Mouse (Mus musculus) heart, embryonic 10.5 days (tissue): ENCODE results near the gene Agtrap. TPM values are rescaled to one million over a fixed set of nuclear protein-coding genes. Genes with fewer than 3 reads are reported as not detected.
"Not testable (repeated sequence)": the region's sequence is repeated elsewhere in the genome, so short reads cannot be mapped to it uniquely, and the experiment has no call there.

Experiments used
- DNase-seq: peaks from one replicate; pipeline ENCODE4 v3.0.0-alpha.2; 2017; ENCODE audit warnings: low spot score
- H3K27ac ChIP-seq: fragments of 300-500 bp; sonication (generic); 2 replicates; pipeline ENCODE4 v1.5.1; 2016; ENCODE audit warnings: mild to moderate bottlenecking
- H3K27me3 ChIP-seq: fragments of 300-500 bp; sonication (generic); 2 replicates; pipeline ENCODE4 v1.6.1; 2016; ENCODE audit warnings: mild to moderate bottlenecking; ENCODE audit not compliant: poor library complexity, insufficient read depth, severe bottlenecking
- H3K36me3 ChIP-seq: fragments of 300-500 bp; sonication (generic); 2 replicates; pipeline ENCODE4 v1.6.1; 2016; ENCODE audit warnings: mild to moderate bottlenecking, moderate library complexity
- H3K4me1 ChIP-seq: fragments of 300-500 bp; sonication (generic); 2 replicates; pipeline ENCODE4 v1.6.1; 2016; ENCODE audit warnings: mild to moderate bottlenecking
- H3K4me3 ChIP-seq: fragments of 300-500 bp; sonication (generic); 2 replicates; pipeline ENCODE4 v1.5.1; 2016; ENCODE audit warnings: mild to moderate bottlenecking, moderate library complexity
- H3K9me3 ChIP-seq: fragments of 300-500 bp; sonication (generic); 2 replicates; pipeline ENCODE4 v1.6.1; 2016; ENCODE audit warnings: mild to moderate bottlenecking, moderate library complexity
- WGBS: fragments of 180-500 bp; shearing (Covaris S2); methylation state at CpG from one replicate; pipeline ENCODE4 v1.1.7; 2016; 5-methylcytosine and 5-hydroxymethylcytosine counted together
- polyA plus RNA-seq: library from polyadenylated mRNA; unstranded; fragments of >200 nt; fragmentation: Nextera tagmentation; extraction: Ambion mirVana; gene quantifications from 2 replicates; pipeline ENCODE4 v1.2.1, GENCODE M21; 2016

Agtrap gene
- polyA plus RNA-seq, 1 experiment from 2014 or later, result 20.8 TPM

DNA sequence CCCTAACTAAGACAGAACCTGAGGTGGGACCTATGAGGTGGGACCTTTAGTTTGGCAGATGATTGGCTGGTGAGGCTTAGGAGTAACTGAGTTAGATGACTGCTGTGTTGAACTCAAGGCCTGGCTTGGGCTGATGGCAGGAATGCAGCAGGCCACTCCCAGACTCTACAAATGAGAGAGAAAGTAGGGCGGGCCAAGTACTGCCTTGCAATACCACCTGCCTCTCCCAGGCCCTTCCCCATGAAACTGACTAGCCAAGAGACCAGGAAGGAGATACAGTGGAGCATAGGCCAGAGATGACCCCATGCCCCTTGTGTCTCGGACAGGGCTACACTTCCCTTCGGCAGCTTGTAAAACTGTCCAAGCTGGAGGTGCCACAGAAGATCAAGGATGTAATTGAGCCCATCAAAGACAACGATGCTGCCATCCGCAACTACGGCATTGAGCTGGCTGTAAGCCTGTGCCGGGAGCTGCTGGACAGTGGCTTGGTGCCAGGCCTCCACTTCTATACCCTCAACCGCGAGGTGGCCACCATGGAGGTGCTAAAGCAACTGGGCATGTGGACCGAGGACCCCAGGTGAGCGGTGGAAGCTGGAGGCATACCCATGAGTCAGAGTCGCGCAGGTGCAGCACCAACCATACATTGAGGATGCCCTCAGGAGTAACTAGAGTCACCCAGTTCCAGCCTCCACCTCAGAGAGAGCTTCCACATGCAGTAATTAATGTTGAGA, 36.6 kb downstream of the Agtrap start:
- H3K36me3 ChIP-seq, result peaks cover 86% of the 10 kb centered on the region

DNA sequence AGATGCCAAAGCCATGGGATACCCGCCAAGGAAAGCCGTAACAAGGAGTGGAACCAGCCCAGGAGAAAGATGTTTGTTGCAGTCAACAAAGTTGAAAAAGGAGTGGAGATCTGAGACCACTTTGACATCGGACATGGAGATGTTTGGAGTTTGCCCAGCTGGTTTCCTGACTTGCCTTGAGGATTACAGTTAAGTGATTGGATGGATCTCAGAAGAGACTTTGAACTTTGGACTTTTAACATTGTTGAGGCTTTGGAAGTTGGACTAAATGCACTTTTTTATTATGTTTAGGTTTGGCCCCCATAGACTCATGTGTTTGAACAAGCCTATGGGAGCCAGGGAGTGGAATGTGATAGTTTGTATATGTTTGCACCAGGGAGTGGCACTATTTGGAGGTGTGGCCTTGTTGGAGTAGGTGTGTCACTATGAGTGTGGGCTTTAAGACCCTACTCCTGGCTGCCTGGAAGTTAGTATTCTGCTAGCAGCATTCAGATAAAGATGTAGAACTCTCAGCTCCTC, 37.4 kb downstream of the Agtrap start:
- H3K27ac ChIP-seq, H3K4me3 ChIP-seq, DNase-seq, H3K9me3 ChIP-seq, H3K27me3 ChIP-seq: not testable (repeated sequence)
- peaks cover 84% of the 10 kb centered on the region for H3K36me3 ChIP-seq
- 91% methylated on average over 3 of the region's 3 CpGs for WGBS
- peaks cover 14% of the 10 kb centered on the region for H3K4me1 ChIP-seq

More for the DNA sequence above, 36.6 kb downstream of the Agtrap start:
- Histone ChIP-seq H3K27me3 (no peaks in the 10 kb centered on the region), H3K4me1 (peaks cover 7% of the 10 kb centered on the region), H3K27ac (no peak overlapping the region), H3K9me3 (no peaks in the 10 kb centered on the region), H3K4me3 (no peak overlapping the region)
- DNase-seq, result no peak
- WGBS, result 96% methylated on average over 13 of the region's 13 CpGs

DNA sequence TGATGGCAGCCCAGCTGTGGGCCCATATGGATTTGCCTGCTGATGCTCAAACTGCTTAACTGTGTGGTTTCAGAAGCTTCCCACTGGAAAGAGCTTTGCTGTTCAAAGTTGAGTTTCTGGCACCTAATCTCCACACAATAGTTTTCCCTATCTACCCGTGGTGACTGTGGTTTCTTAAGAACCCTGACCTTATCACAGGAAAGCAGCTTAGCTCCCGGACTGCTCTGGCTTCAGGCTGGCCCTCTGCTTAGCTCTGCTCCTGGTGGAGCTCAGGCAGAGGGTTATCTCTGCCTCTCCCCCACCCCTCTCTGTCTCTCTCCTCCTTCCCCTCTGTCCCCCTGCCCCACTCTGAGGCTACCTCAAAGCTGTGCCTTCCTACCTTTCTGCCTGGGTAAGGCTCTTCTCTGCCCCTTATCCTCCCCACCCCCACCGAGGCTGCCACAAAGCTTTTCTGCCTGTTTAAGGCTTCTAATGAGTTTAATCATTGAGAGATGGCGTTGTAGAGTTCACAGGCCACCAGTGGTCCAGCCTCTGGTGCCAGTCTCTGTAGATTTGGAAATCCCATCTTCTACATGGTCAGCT, 41.3 kb downstream of the Agtrap start:
- WGBS, result 33% methylated on average over 4 of the region's 4 CpGs
- Histone ChIP-seq H3K4me1 (peaks cover 46% of the 10 kb centered on the region), H3K9me3 (no peaks in the 10 kb centered on the region), H3K27ac (peak overlapping the region; percentile 72; the same call in 1 of the 2 replicates), H3K4me3 (no peak overlapping the region), H3K36me3 (peaks cover 72% of the 10 kb centered on the region), H3K27me3 (no peaks in the 10 kb centered on the region)
- DNase-seq, result peak; percentile 91

DNA sequence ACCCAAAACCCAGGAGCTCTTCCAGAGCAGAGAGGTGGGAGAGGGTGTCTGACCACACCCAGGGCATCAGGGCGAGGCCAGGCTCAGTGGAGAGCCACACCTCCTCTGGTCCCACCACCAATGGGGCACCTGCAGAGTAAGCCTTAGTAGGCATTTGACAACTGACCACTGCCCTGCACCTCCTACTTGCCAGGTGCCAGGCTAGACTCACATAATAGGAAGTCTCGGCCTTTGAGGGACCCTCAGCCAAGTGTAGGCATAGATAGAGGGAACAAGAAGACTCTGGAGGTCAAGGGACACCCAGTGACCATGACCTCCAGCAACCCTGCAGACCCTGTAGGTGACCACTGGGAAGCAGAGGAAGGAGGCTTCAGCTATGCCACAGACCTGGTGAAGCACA, 43.7 kb downstream of the Agtrap start:
- DNase-seq, result no peak
- no peaks in the 10 kb centered on the region for H3K9me3 ChIP-seq
- peaks cover 70% of the 10 kb centered on the region for H3K4me1 ChIP-seq
- peak overlapping the region; percentile 59 for H3K27ac ChIP-seq
- H3K4me3 ChIP-seq, result no peak overlapping the region
- 81% methylated on average over 2 of the region's 2 CpGs for WGBS
- no peaks in the 10 kb centered on the region for H3K27me3 ChIP-seq
- H3K36me3 ChIP-seq, result peaks cover 48% of the 10 kb centered on the region

DNA sequence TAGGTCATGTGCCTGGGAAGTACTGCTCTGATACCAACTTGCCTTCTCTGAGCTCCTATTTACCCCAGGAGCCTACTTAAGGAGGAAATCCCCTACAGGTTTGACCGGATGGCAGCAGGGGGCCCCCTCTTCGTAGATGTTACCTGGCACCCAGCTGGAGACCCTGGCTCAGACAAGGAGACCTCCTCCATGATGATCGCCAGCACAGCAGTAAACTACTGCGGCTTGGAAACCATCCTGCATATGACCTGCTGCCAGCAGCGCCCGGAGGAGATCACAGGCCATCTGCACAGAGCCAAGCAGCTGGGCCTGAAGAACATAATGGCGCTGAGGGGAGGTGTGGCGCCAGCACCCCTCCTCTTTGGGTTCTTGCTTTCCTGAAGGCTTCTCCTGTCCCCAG, 44.5 kb downstream of the Agtrap start:
- H3K9me3 ChIP-seq, H3K27ac ChIP-seq, DNase-seq, H3K27me3 ChIP-seq: not testable (repeated sequence)
- peaks cover 40% of the 10 kb centered on the region for H3K36me3 ChIP-seq
- WGBS, result 87% methylated on average over 8 of the region's 8 CpGs
- peaks cover 73% of the 10 kb centered on the region for H3K4me1 ChIP-seq
- 0 out of 2 replicates have a peak overlapping the region, but pooled peaks have one; percentile 66 for H3K4me3 ChIP-seq

DNA sequence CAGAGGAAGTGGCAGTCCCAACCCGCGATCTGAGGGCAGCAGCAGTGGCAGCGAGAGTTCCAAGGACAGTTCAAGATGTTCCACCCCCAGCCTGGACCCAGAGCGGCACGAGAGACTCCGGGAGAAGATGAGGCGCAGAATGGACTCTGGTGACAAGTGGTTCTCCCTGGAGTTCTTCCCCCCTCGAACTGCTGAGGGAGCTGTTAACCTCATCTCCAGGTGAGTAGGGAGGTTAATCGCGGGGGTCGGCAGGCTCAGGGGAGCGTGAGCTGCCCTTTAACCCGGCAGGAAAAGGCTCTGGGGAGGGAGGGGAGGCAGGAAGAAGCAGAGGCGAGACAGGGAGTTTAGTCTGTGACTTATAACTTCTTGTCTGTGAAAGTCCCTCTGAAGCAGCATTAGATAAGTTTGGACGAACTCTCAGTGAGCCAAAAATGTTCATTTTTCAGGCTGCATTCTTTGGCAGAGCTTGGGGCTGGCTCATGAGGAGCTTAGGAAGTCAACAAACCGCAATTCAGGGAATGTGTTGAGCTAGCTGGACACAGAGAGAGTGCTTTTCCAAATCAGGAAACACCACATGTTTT, 46.1 kb downstream of the Agtrap start:
- no peak for DNase-seq
- peaks cover 79% of the 10 kb centered on the region for H3K4me1 ChIP-seq
- H3K9me3 ChIP-seq, result no peaks in the 10 kb centered on the region
- H3K36me3 ChIP-seq, result peaks cover 33% of the 10 kb centered on the region
- 3% methylated on average over 16 of the region's 16 CpGs for WGBS
- peak overlapping the region; percentile 66 for H3K4me3 ChIP-seq
- no peaks in the 10 kb centered on the region for H3K27me3 ChIP-seq
- H3K27ac ChIP-seq, result peak overlapping the region; percentile 89

DNA sequence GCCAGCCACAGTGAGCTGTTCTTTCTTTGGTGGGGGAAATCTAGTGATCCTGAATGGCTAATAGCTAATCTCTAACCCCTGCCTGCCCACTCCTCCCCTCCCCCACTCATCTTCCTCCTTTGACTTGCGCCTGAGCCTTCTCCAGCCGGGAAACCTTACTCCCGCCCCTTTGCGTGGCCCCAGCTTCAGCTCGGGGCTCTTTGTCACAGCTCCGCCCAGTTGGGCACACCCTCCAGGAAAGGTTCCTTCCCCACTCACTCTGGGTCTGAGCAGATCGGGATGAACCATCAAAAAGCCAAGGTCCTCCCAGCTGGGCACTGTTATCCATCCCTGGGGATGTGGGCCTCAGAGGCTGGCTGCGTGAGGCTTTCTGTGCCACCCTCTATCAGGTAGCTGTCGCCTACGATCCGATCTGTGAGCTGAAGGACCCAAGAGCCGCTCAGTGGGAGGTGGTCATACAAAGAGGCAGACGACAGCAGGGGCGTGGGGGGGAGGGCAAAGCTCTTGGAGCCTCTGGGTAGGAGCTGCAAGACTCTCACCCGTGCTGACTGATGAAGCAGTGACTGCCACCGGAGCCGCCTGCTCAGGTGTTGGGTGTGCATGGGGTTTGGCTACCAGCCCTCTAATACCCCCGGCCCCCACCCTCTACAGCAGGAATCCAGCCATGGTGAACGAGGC, 46.8 kb downstream of the Agtrap start:
- under 1% methylated on average over 19 of the region's 19 CpGs for WGBS
- Histone ChIP-seq H3K27ac (peak overlapping the region; percentile 89), H3K9me3 (no peaks in the 10 kb centered on the region), H3K4me1 (peaks cover 74% of the 10 kb centered on the region), H3K36me3 (peaks cover 38% of the 10 kb centered on the region), H3K4me3 (peak overlapping the region; percentile 66), H3K27me3 (no peaks in the 10 kb centered on the region)
- DNase-seq, result peak; percentile 92

DNA sequence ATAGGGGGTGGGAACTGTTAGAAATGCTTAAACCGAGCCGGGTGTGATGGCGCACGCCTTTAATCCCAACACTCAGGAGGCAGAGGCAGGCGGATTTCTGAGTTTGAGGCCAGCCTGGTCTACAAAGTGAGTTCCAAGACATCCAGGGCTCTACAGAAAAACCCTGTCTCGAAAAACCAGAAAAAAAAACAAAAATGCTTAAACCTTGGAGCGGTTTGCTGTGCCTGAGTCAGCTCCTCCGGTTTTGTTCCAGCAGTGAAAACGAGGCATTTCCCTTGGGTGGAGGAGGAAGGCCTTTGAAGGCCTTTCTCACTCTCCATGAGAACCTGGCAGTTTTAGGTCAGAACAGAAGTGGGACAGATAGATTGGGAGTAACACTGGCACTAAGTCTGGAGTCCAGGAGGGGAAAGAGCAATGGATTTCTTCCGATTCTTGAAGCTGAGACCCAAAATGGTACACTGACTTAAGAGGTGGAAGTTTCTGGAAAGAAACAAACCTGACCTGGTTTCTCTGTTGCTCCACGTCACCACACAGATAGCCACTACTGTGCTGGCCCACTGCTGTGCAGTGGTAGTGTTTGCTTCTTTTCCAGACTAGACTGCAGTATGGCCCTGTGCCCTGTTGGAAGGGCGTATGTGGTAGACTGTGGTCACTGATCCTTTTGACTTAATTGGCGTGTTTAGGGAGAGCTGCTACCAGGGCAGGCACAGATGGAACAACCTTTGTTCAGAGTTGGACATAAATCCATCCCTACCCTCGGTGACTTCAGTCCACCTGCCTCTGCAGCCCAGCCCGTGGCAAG, 47.6 kb downstream of the Agtrap start:
- 63% methylated on average over 15 of the region's 15 CpGs for WGBS
- no peaks in the 10 kb centered on the region for H3K9me3 ChIP-seq
- peaks cover 37% of the 10 kb centered on the region for H3K36me3 ChIP-seq
- peak overlapping the region; percentile 91 for H3K4me3 ChIP-seq
- H3K4me1 ChIP-seq, result peaks cover 65% of the 10 kb centered on the region
- peak overlapping the region; percentile 89 for H3K27ac ChIP-seq
- H3K27me3 ChIP-seq, result no peaks in the 10 kb centered on the region
- no peak for DNase-seq

DNA sequence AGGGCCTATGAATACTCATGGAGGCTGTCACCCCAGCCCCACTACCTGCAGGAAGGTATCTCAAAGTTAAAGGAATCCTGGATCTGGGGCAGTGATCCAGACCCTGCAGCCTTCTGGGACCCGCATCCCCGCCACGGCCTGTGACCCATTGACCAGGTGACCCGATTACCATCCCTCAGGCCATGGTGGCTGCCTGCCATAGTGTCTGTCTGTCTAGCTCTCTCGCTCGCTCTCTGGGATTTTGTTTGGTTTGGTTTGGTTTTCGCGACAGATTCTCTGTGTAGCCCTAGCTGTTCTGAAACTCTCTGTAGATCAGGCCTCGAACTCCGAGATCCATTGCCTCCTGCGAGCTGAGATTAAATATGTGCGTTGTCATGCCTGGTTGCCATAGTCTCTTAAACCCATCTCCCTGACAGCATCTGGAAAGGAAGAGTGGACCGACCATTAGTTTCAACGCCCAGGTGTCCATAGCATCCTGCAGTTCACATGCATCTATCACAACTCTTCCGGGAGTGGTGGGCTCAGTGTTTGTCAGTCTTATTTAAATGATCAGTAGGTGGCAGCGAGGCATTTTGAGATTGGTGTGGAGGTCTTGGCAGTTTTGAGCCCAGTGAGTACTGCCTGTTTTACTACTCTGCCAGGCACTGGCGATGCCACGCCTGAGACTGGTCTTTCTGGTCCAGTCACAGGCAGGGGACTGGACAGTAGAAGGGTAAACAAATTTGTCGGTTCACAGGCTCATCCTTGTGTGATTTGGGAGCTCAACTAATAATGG, 48.4 kb downstream of the Agtrap start:
- Histone ChIP-seq H3K27ac (peak overlapping the region; percentile 89), H3K27me3 (no peaks in the 10 kb centered on the region), H3K9me3 (no peaks in the 10 kb centered on the region), H3K4me3 (peak overlapping the region; percentile 91), H3K36me3 (peaks cover 36% of the 10 kb centered on the region), H3K4me1 (peaks cover 59% of the 10 kb centered on the region)
- DNase-seq, result no peak
- WGBS, result 21% methylated on average over 19 of the region's 19 CpGs

DNA sequence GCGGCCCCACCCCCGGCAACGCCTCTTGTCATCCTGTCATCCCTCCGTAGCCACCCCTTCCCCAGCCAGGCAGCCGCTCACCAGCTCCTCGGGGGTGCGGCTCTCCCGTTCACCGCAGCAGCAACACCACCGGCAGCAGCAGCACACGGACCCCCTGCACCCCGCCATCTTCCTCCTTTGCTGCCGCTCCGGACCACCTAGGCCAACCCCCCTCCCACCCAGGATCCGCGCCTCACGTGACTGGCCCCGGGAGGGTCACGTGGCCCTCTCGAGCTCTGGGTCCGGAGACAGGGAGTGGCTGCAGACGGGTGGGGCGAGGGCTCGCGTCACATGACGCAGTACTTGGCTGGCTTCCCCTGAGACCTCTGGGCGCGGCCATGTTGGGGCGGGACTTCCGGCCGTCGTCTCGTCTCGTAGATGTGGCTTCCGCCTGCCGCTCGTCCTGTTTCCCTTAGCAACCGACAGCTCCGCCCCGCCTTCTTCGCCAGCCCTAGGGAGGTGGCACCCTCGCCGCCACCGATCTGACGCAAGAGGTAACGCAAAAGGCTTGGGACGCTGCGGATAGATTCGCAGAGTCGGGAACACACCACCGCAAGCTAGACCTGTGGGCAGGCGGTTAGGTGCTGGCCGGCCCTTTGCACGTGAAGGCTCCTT, 49.1 kb downstream of the Agtrap start, which contains the start of the genes Clcn6 and Mthfr:
TSS of gene Clcn6 (minus strand) at position 222 of the 654 bp plus-strand sequence.
TSS of gene Mthfr (plus strand) at position 478 of the 654 bp plus-strand sequence.
- Histone ChIP-seq H3K4me1 (peaks cover 54% of the 10 kb centered on the region), H3K27ac (peak within 1 kb of the TSS; percentile 89), H3K9me3 (no peaks in the 10 kb centered on the region), H3K4me3 (peak within 1 kb of the TSS; percentile 91), H3K36me3 (peaks cover 35% of the 10 kb centered on the region), H3K27me3 (no peaks in the 10 kb centered on the region)
- under 1% methylated on average over 54 of the region's 54 CpGs for WGBS
- peak; percentile 100 for DNase-seq

DNA sequence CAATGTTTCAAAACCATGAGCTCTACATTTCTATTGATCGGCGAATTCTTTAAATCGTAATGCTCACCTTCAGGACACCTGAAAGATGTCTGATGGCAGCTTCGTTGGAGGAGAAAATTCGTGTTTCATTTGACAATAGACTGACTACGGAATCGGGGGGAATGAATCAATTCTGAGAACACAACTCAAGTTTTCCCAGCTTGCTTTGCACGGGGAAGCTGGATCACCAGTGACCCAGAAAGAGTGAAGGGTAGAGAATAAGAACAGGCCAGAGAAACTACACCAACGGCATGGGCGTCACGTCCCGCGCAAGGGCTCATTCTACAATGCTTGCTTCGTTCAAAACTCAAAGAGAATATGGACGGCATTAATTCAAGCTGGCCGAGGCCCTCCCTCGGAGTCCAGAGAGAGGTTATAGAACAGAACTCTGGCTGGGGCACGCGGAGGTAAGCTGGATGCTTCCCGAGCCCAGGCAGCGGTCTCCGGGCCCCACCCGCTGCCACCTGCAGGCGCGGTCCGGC, 49.7 kb downstream of the Agtrap start:
- Histone ChIP-seq H3K27me3 (no peaks in the 10 kb centered on the region), H3K27ac (peak overlapping the region; percentile 89), H3K9me3 (no peaks in the 10 kb centered on the region), H3K4me1 (peaks cover 52% of the 10 kb centered on the region), H3K36me3 (peaks cover 36% of the 10 kb centered on the region), H3K4me3 (peak overlapping the region; percentile 91)
- peak; percentile 78 for DNase-seq
- 7% methylated on average over 26 of the region's 26 CpGs for WGBS
